Mouse (Mus musculus) kidney, postnatal 0 days (tissue): ENCODE data around the gene Fam57b. TPM values are rescaled to one million over a fixed set of nuclear protein-coding genes. Genes with fewer than 3 reads are reported as not detected.
A peak's percentile ranks its signal among the peaks of the same experiment; 100 is the strongest.

Experiments used
- ATAC-seq: fragments of 200-750 bp; cut with Nextera tagmentation; replicated peaks from 2 replicates; pipeline ENCODE4 v1.8.0; 2017; ENCODE audit warnings: low read depth, moderate number of reproducible peaks, moderate TSS enrichment, moderate library complexity; ENCODE audit not compliant: low FRiP score
- DNase-seq: peaks from one replicate; pipeline ENCODE4 v3.0.0-alpha.2; 2016; ENCODE audit warnings: low spot score
- H3K27ac ChIP-seq: fragments of 300-500 bp; sonication (generic); 2 replicates; pipeline ENCODE4 v1.5.1; 2014; ENCODE audit warnings: mild to moderate bottlenecking
- H3K27me3 ChIP-seq: fragments of 300-500 bp; sonication (generic); 2 replicates; pipeline ENCODE4 v1.6.1; 2014; ENCODE audit warnings: low read length, mixed read lengths; ENCODE audit not compliant: insufficient read depth
- H3K36me3 ChIP-seq: fragments of 300-500 bp; sonication (generic); 2 replicates; pipeline ENCODE4 v1.6.1; 2014; ENCODE audit warnings: low read length, mixed read lengths; ENCODE audit not compliant: insufficient read depth
- H3K4me1 ChIP-seq: fragments of 300-500 bp; sonication (generic); replicated peaks from 2 replicates; pipeline ENCODE4 v1.6.1; 2014; ENCODE audit warnings: antibody characterized with exemption, low read length, mixed read lengths; ENCODE audit not compliant: insufficient read depth
- H3K4me2 ChIP-seq: fragments of 300-500 bp; sonication (generic); 2 replicates; pipeline ENCODE4 v1.6.1; 2014; ENCODE audit warnings: mild to moderate bottlenecking, low read length, moderate library complexity, mixed read lengths
- H3K4me3 ChIP-seq: fragments of 300-500 bp; sonication (generic); replicated peaks from 2 replicates; pipeline ENCODE4 v1.5.1; 2014; ENCODE audit warnings: low read depth, low read length
- H3K9ac ChIP-seq: fragments of 300-500 bp; sonication (generic); 2 replicates; pipeline ENCODE4 v1.6.1; 2014; ENCODE audit warnings: low read depth, low read length
- H3K9me3 ChIP-seq: fragments of 300-500 bp; sonication (generic); replicated peaks from 2 replicates; pipeline ENCODE4 v1.6.1; 2016; ENCODE audit warnings: low read length, inconsistent platforms, mixed read lengths
- CTCF ChIP-seq: IDR thresholded peaks from 2 replicates; pipeline ENCODE4 v1.5.1; 2016; ENCODE audit warnings: antibody characterized with exemption, low read depth, mild to moderate bottlenecking, moderate library complexity
- WGBS: fragments of 180-500 bp; shearing (Covaris S2); extraction: QIAGEN DNeasy Blood & Tissue Kit; methylation state at CpG from one replicate; pipeline ENCODE4 v1.1.7; 2014; 5-methylcytosine and 5-hydroxymethylcytosine counted together
- polyA plus RNA-seq: library from polyadenylated mRNA; unstranded; fragments of >200 nt; fragmentation: Nextera tagmentation; extraction: Ambion mirVana; gene quantifications from 2 replicates; pipeline ENCODE4 v1.2.1, GENCODE M21; 2015

The Fam57b gene
- polyA plus RNA-seq, 1 experiment from 2014 or later: 0.11 TPM

DNA sequence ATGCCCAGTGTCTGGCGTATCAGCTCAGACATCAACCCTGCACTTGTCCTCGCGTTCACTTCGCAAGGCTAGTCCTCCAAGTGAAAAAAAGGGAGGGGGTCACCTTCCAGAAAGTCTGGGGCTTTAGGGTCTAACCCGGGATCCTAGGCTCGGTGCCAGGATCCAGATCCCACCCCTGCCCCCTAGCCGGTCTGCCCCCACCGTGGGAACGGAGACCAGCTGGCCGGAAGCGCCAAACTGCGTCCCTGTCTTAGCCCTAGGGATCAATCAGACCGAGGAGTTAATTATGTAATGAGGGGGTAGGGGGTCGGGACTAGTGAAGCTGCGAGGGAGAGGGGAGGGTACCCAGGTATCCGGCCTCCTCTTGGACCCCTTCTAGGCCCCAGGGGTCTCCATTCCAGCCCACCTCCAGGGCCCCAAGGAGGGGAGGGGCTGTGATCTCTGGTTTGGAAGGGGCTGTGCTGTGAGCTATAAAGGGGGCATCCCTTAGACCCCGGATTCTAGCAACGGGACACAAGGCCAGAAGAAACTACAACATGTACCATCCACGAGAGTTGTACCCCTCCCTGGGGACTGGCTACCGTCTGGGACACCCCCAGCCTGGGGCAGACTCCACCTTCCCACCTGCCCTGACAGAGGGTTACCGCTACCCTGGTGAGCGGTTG is 16.4 kb upstream of the Fam57b start, which contains the start of gene Tbx6:
Tbx6 (plus strand) TSS at position 513 of the 665 bp plus-strand sequence.
- peaks cover 24% of the 10 kb centered on the region for H3K4me1 ChIP-seq
- H3K27me3 ChIP-seq: no peaks in the 10 kb centered on the region
- peak within 1 kb of the TSS; percentile 59 for H3K9ac ChIP-seq
- no peak within 1 kb of the TSS for H3K27ac ChIP-seq
- TF ChIP-seq CTCF: no peak
- peak; percentile 27 for DNase-seq
- 0 out of 2 replicates have a peak, but pooled peaks have one; percentile 2 for ATAC-seq
- H3K4me2 ChIP-seq: peak within 1 kb of the TSS; percentile 76
- 5% methylated on average over 22 of the region's 22 CpGs for WGBS
- H3K9me3 ChIP-seq: no peaks in the 10 kb centered on the region
- H3K36me3 ChIP-seq: peaks cover 26% of the 10 kb centered on the region
- H3K4me3 ChIP-seq: peak within 1 kb of the TSS; percentile 33

DNA sequence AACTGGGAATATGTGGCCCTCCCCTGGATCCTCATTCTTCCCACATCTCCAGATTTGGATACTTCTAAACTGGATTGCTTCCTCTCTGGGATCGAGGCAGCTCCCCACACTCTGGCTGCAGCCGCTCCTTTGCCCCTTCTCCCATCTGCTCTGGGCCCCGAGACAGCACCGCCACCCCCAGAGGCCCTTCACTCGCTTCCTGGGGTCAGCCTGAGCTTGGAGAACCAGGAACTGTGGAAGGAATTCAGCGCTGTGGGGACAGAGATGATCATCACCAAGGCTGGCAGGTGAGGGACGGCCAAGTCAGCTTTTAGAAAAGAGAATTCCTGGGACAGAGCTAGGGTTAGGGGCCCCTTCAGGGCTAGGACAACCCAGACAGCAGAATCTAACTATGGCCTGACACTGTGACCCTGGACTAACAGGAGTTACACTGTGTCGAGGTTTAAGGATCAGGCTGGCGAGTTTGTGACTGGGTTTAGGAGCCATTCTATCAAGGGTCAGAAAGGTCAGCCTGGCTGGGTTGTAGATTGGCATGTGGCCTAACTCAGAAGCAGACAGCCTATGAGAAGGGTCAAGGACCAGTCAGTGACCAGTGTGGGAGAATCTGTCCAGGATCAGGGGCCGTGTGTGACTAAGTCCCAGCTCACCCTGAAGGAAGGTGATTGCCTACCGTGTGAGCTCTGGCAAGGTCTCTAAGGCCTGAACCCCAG is 15.7 kb upstream of the Fam57b start:
- DNase-seq: no peak
- WGBS: 36% methylated on average over 11 of the region's 11 CpGs
- no peak overlapping the region for H3K27ac ChIP-seq
- peak overlapping the region; percentile 76; the same call in 1 of the 2 replicates for H3K4me2 ChIP-seq
- ATAC-seq: no peak
- H3K4me3 ChIP-seq: no peak overlapping the region
- H3K9ac ChIP-seq: no peak overlapping the region; the same call in 1 of the 2 replicates
- H3K4me1 ChIP-seq: peaks cover 20% of the 10 kb centered on the region
- no peaks in the 10 kb centered on the region for H3K27me3 ChIP-seq
- peaks cover 33% of the 10 kb centered on the region for H3K36me3 ChIP-seq
- no peaks in the 10 kb centered on the region for H3K9me3 ChIP-seq
- TF ChIP-seq CTCF: no peak

DNA sequence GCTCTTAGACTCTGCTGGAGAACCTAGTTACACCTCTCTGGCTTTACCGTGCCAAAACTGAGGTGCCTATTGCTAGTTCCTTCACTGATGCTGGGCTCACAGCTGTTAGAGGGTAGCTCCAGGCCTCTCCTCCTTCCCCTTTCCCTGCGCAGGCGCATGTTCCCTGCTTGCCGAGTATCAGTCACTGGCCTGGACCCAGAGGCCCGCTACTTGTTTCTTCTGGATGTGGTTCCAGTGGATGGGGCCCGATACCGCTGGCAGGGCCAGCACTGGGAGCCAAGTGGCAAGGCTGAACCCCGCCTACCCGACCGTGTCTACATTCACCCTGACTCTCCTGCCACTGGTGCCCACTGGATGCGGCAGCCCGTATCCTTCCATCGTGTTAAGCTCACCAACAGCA is 14.8 kb upstream of the Fam57b start:
- Histone ChIP-seq H3K4me1 (peaks cover 16% of the 10 kb centered on the region), H3K9me3 (no peaks in the 10 kb centered on the region), H3K36me3 (peaks cover 42% of the 10 kb centered on the region), H3K9ac (no peak overlapping the region), H3K4me3 (no peak overlapping the region), H3K27ac (no peak overlapping the region), H3K27me3 (no peaks in the 10 kb centered on the region), H3K4me2 (no peak overlapping the region)
- no peak for ATAC-seq
- no peak for DNase-seq
- no peak for TF ChIP-seq CTCF
- WGBS: 63% methylated on average over 13 of the region's 13 CpGs

DNA sequence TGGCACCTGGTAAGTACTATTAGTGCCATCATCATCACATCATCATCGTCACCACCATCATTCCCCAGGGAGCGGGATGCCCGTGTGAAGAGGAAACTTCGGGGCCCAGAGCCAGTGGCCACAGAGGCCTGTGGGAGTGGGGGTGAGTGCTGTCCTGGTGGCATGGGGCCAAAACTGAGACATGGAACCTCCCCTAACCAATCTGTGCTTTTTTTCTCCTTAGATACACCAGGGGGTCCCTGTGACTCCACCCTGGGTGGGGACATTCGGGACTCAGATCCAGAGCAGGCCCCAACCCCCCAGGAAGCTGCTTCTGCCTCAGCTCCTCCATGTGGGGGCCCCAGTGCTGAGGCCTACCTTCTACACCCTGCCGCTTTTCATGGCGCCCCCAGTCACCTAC is 13.0 kb upstream of the Fam57b start:
- ATAC-seq: no peak
- DNase-seq: no peak

DNA sequence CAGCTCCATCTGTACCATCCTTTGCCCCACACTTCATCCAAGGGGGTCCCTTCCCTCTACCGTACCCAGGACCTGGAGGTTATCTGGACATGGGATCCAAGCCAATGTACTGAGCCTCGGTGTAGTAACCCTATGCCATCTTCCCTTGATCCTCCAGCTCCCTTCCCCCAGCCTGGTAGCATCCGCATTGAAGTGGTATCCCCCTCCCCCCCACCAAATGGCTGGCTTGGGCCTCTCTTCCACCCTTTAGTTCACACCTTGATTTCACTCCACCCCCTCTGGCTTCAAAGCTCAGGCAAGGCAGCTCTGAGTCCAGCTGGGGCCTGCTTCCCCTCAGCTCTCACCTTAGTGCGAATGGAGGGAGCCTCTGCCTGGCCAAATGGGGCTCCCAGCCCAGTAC is 12.4 kb upstream of the Fam57b start:
- Histone ChIP-seq H3K4me2 (no peak overlapping the region), H3K27ac (no peak overlapping the region), H3K9me3 (no peaks in the 10 kb centered on the region), H3K27me3 (no peaks in the 10 kb centered on the region), H3K4me1 (peaks cover 10% of the 10 kb centered on the region; the same call in 1 of the 2 replicates), H3K9ac (no peak overlapping the region), H3K36me3 (peaks cover 58% of the 10 kb centered on the region), H3K4me3 (no peak overlapping the region)
- DNase-seq: no peak
- ATAC-seq: no peak
- TF ChIP-seq CTCF: no peak
- WGBS: 46% methylated on average over 4 of the region's 4 CpGs

More for the DNA sequence above, 13.0 kb upstream of the Fam57b start:
- Histone ChIP-seq H3K9ac (no peak overlapping the region), H3K4me3 (no peak overlapping the region), H3K27me3 (no peaks in the 10 kb centered on the region), H3K4me1 (peaks cover 10% of the 10 kb centered on the region; the same call in 1 of the 2 replicates), H3K27ac (no peak overlapping the region), H3K36me3 (peaks cover 54% of the 10 kb centered on the region), H3K9me3 (no peaks in the 10 kb centered on the region), H3K4me2 (no peak overlapping the region)
- no peak for TF ChIP-seq CTCF
- 69% methylated on average over 7 of the region's 7 CpGs for WGBS

DNA sequence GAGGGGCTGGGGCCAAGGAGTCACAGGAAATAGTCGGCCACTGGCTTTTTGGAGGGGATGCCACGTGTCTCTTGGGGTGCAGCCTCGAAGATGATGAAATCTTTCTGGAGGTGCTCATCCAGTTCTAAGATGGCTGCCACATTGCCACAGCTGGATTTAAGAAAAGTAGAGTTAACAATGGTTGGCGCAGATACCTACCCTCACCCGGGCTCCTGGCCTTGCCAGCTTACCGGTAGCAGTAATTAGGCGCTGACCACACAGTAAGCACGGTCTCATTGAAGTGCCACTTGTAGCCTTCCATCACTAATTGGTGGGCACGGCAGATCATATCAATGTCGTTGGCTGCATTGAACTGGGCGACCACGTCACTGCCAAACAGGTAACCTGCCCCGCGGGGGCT is 11.3 kb upstream of the Fam57b start:
- Histone ChIP-seq H3K4me2 (no peak overlapping the region), H3K4me3 (no peak overlapping the region), H3K9ac (no peak overlapping the region), H3K36me3 (peaks cover 58% of the 10 kb centered on the region), H3K27ac (no peak overlapping the region), H3K4me1 (peaks cover 10% of the 10 kb centered on the region), H3K27me3 (no peaks in the 10 kb centered on the region), H3K9me3 (no peaks in the 10 kb centered on the region)
- TF ChIP-seq CTCF: no peak
- ATAC-seq (no peak), DNase-seq (no peak)
- WGBS: 82% methylated on average over 14 of the region's 14 CpGs
